Mouse (Mus musculus) neural tube, embryonic 15.5 days (tissue): ENCODE measurements around the gene Lyzl6. TPM values are rescaled to one million over a fixed set of nuclear protein-coding genes. Genes with fewer than 3 reads are reported as not detected.

Experiments
- ATAC-seq: fragments of 200-750 bp; cut with Nextera tagmentation; 2 replicates; pipeline ENCODE4 v1.8.0; 2017; ENCODE audit warnings: mild to moderate bottlenecking, moderate TSS enrichment, moderate library complexity; ENCODE audit not compliant: low FRiP score
- H3K27ac ChIP-seq: fragments of 300-500 bp; sonication (generic); replicated peaks from 2 replicates; pipeline ENCODE4 v1.5.1; 2015; ENCODE audit warnings: mild to moderate bottlenecking, inconsistent platforms
- H3K27me3 ChIP-seq: fragments of 300-500 bp; sonication (generic); replicated peaks from 2 replicates; pipeline ENCODE4 v1.6.1; 2015; ENCODE audit warnings: inconsistent platforms
- H3K36me3 ChIP-seq: fragments of 300-500 bp; sonication (generic); 2 replicates; pipeline ENCODE4 v1.6.1; 2015; ENCODE audit warnings: inconsistent platforms
- H3K4me1 ChIP-seq: fragments of 300-500 bp; sonication (generic); 2 replicates; pipeline ENCODE4 v1.6.1; 2015; ENCODE audit warnings: inconsistent platforms
- H3K4me2 ChIP-seq: fragments of 300-500 bp; sonication (generic); 2 replicates; pipeline ENCODE4 v1.6.1; 2015; ENCODE audit warnings: inconsistent platforms, mild to moderate bottlenecking, moderate library complexity
- H3K4me3 ChIP-seq: fragments of 300-500 bp; sonication (generic); replicated peaks from 2 replicates; pipeline ENCODE4 v1.5.1; 2015; ENCODE audit warnings: mild to moderate bottlenecking, inconsistent platforms
- H3K9ac ChIP-seq: fragments of 300-500 bp; sonication (generic); replicated peaks from 2 replicates; pipeline ENCODE4 v1.6.1; 2015; ENCODE audit warnings: mild to moderate bottlenecking, inconsistent platforms
- H3K9me3 ChIP-seq: fragments of 300-500 bp; sonication (generic); replicated peaks from 2 replicates; pipeline ENCODE4 v1.6.1; 2016; ENCODE audit warnings: inconsistent platforms
- WGBS: fragments of 180-500 bp; shearing (Covaris S2); methylation state at CpG from one replicate; pipeline ENCODE4 v1.1.7; 2015; ENCODE audit warnings: mixed read lengths; 5-methylcytosine and 5-hydroxymethylcytosine counted together
- polyA plus RNA-seq: library from polyadenylated mRNA; unstranded; fragments of >200 nt; fragmentation: Nextera tagmentation; extraction: Ambion mirVana; gene quantifications from 2 replicates; pipeline ENCODE4 v1.2.1, GENCODE M21; 2015

Lyzl6 gene
- polyA plus RNA-seq, 1 experiment from 2014 or later, result not detected

DNA sequence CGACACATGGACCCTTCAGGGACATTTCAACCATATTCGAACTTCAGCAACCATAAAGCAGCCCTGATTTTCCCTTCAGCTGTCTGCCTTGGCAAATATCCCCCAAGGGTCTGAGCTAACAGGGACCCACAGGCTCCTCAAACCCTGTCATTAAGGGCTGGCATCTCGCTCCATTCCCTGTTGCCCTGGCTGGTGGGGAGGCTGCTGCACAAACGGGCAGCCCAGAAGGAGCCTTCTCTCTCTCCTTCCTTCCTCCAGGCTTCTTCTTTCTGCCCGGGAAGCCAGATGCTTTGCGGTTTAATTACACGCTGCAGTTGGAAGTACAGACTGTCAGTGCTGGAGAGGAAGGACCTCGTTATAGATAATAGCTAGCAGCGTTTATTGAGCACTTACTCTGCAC lies 4.5 kb upstream of the Lyzl6 start:
- peaks cover 38% of the 10 kb centered on the region for H3K27me3 ChIP-seq
- no peaks in the 10 kb centered on the region for H3K4me1 ChIP-seq
- no peak overlapping the region for H3K27ac ChIP-seq
- no peak for ATAC-seq
- no peak overlapping the region for H3K9ac ChIP-seq
- H3K4me2 ChIP-seq, result no peak overlapping the region
- no peak overlapping the region for H3K4me3 ChIP-seq
- H3K36me3 ChIP-seq, result no peaks in the 10 kb centered on the region
- 60% methylated on average over 9 of the region's 9 CpGs for WGBS
- no peaks in the 10 kb centered on the region for H3K9me3 ChIP-seq

DNA sequence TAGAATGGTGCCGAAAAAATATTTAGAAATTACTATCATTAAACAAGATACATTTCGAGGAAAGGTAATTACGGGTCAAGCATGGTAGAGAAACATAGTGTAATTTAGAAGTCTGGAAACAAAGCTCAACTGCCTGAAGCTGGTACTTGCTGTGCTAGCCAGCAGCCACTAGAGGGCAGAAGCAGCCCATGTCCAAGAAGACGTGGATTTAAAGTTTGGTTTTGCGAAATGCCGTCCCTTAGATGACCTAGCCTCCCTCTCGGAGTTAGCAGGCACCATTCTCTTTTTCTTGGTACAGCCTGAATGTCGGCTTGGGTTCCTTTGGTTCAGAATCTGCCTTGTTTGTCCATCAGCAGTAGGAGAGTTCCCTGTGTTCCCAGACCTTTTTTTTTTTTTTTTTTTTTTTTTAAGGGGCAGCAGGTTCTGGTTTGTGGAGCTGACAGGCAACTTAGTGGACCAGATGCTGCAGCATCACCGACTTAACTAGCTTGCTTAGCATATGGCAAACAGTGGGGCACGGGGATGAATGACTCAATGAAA lies 787 bp upstream of the Lyzl6 start:
- Histone ChIP-seq H3K4me3 (no peak overlapping the region), H3K9ac (no peak overlapping the region), H3K9me3 (no peaks in the 10 kb centered on the region), H3K4me1 (no peaks in the 10 kb centered on the region), H3K27ac (no peak overlapping the region), H3K36me3 (no peaks in the 10 kb centered on the region), H3K4me2 (peak overlapping the region; percentile 30; the same call in 1 of the 2 replicates), H3K27me3 (peaks cover 16% of the 10 kb centered on the region)
- 8% methylated on average over 10 of the region's 10 CpGs for WGBS
- no peak for ATAC-seq

DNA sequence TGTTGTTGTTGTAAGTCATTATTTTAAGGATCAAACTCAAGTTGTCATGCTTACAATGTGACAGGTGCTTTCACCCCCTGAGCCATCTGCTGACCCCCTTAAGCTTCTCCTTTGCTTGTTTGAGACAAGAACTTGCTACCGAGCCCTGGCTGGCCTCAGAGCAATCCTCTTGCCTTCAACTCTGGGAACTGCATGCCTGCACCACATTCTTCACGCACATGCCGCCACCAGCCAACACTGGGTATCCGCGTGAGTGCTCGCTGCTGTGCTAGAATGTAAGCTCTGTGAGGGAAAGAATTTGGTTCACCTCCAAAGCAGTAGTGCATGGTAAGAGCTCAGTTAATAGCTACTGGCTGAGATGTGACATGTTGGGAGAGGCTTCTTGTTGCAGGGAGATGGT lies 2.4 kb downstream of the Lyzl6 start:
- no peaks in the 10 kb centered on the region for H3K9me3 ChIP-seq
- H3K4me2 ChIP-seq, result no peak overlapping the region
- ATAC-seq, result no peak
- no peaks in the 10 kb centered on the region for H3K36me3 ChIP-seq
- H3K9ac ChIP-seq, result no peak overlapping the region
- no peak overlapping the region for H3K27ac ChIP-seq
- no peak overlapping the region for H3K4me3 ChIP-seq
- 88% methylated on average over 6 of the region's 6 CpGs for WGBS
- H3K4me1 ChIP-seq, result no peaks in the 10 kb centered on the region
- H3K27me3 ChIP-seq, result peaks cover 9% of the 10 kb centered on the region

DNA sequence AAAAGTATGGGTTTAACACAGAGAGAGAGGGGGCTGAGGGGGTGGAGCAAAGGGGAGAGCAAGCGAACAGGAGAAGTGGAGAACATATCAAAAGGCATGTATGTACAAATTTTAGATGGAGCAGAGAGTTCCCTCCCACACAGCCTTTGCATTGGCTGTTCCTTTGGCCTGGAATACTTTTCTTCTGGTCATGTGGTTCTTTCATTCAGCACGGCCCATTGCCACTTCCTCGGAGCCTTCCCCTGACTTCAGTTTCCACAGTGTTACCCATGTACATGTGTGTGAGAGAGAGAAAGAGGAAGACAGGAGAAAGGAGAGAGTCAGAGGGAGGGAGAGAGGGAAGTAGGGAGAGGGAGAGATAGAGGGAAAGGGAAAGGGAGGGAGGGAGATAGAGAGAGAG lies 3.2 kb downstream of the Lyzl6 start:
- Histone ChIP-seq H3K27me3 (peaks cover 9% of the 10 kb centered on the region), H3K4me2 (no peak overlapping the region), H3K36me3 (no peaks in the 10 kb centered on the region), H3K9me3 (no peaks in the 10 kb centered on the region), H3K27ac (no peak overlapping the region), H3K9ac (no peak overlapping the region), H3K4me1 (no peaks in the 10 kb centered on the region), H3K4me3 (no peak overlapping the region)
- WGBS, result 85% methylated on average over 3 of the region's 3 CpGs
- ATAC-seq, result no peak

DNA sequence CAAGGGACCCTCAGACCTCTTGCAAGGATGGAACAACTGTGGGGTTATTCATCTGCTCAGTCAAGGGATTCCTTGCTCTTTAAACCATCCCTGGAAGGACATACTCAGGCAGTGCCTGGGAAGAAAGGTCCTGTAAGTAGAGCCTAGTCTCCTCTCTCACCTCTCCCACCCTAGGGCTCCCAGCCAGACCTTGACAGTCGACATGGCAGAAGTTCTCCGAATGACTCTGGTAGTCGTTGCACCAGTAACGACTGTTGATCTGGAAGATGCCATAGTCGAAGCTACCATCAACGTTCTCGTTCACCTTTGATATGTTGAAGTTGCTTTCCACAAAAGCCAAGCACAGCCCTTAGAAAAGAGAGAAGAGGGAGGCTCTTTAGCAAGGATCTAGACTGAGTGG lies 3.9 kb downstream of the Lyzl6 start:
- H3K4me1 ChIP-seq, result no peaks in the 10 kb centered on the region
- no peak overlapping the region for H3K4me3 ChIP-seq
- H3K4me2 ChIP-seq, result no peak overlapping the region
- no peak overlapping the region for H3K9ac ChIP-seq
- ATAC-seq, result no peak
- H3K36me3 ChIP-seq, result no peaks in the 10 kb centered on the region
- WGBS, result 96% methylated on average over 7 of the region's 7 CpGs
- no peaks in the 10 kb centered on the region for H3K9me3 ChIP-seq
- peaks cover 7% of the 10 kb centered on the region for H3K27me3 ChIP-seq
- no peak overlapping the region for H3K27ac ChIP-seq

DNA sequence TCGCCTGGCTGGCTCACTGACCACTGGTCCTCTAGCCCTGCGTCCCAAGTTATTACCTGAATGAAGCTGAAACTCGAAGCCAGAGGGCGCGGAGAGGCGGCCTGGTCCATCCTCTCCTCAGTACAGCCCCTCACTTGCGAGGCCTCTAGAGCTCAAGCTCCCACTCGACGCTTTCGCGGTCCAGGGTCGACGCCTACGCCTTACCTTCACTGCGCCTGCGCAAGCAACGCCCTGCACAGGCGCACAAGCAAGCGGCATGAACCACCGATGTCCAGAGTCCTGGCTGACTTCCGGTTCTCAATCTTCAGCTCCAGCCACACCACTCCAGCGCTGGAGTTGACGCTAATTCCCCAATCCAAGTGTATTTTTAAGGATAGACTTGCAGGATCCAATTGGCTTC lies 11.2 kb downstream of the Lyzl6 start:
- H3K36me3 ChIP-seq, result no peaks in the 10 kb centered on the region
- no peaks in the 10 kb centered on the region for H3K27me3 ChIP-seq
- no peaks in the 10 kb centered on the region for H3K4me1 ChIP-seq
- H3K4me3 ChIP-seq, result no peak overlapping the region
- no peak for ATAC-seq
- no peak overlapping the region for H3K9ac ChIP-seq
- H3K9me3 ChIP-seq, result no peaks in the 10 kb centered on the region
- H3K27ac ChIP-seq, result no peak overlapping the region
- no peak overlapping the region for H3K4me2 ChIP-seq
- 87% methylated on average over 23 of the region's 23 CpGs for WGBS

DNA sequence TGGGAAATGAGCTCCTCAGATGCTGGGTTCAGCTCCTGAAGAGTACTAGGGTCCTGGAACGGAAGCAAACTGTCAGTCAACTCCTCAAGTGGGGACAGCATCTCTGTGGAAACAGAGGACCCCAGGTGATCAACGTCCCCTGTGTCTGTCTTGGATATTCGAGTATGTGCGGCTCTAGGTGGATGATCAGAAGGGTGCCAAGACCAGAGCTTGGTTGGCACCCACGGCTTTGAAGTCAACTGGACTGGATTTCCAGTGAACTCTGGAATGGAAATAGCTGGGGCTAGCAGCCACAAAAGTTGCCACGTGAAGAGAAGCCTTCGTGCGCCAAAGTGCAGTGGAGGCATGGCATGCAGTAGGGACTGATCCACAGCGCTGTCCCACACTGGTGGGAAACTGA lies 17.6 kb downstream of the Lyzl6 start, which contains the start of gene Gm884:
Gm884 (minus strand) TSS at position 101 of the 400 bp plus-strand sequence.
- no peak within 1 kb of the TSS for H3K27ac ChIP-seq
- H3K36me3 ChIP-seq, result no peaks in the 10 kb centered on the region
- H3K4me1 ChIP-seq, result no peaks in the 10 kb centered on the region
- no peak for ATAC-seq
- no peak within 1 kb of the TSS for H3K9ac ChIP-seq
- no peaks in the 10 kb centered on the region for H3K9me3 ChIP-seq
- H3K4me3 ChIP-seq, result no peak within 1 kb of the TSS
- no peaks in the 10 kb centered on the region for H3K27me3 ChIP-seq
- 80% methylated on average over 9 of the region's 9 CpGs for WGBS
- no peak within 1 kb of the TSS for H3K4me2 ChIP-seq

DNA sequence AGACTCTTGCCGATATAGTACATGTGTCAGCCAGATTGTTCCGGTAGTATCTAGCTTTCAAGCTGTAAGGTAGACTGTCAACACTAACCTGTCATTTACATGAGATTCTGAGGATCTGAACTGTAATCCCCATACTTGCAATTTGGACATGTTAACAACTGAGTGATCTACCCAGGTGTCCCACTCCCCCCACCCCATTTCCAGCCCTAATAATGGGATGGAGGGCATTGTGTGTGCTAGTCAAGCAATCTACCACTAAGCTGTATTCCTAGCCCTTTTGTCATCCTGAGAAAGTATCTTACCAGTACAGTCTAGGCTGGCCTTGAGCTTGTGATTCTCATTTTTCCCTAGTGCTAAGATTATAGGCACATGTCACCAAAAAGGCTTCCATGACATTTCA lies 27.9 kb downstream of the Lyzl6 start:
- WGBS, result 94% methylated on average over 2 of the region's 2 CpGs
- Histone ChIP-seq H3K4me3 (no peak overlapping the region), H3K4me2 (no peak overlapping the region), H3K36me3 (no peaks in the 10 kb centered on the region), H3K9ac (no peak overlapping the region), H3K4me1 (no peaks in the 10 kb centered on the region), H3K27me3 (no peaks in the 10 kb centered on the region), H3K9me3 (no peaks in the 10 kb centered on the region), H3K27ac (no peak overlapping the region)
- no peak for ATAC-seq

DNA sequence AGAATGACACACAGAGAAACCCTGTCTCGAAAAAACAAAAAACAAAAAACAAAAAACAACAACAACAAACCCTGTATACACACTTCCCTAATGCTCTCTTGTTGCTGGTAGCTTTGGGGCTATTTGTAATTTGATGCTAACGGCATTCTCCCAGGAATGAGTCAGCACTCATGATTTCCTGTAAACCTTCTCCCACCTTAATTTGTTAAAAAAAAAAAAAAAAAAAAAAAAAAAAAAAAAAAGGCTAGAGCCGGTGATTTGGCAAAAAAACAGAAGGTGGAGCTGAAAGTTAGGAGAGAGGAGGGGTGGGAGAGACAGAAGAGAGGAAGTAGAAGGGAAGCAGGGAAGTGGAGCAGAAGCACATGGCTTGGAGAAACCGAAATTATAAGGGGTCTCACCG lies 32.1 kb downstream of the Lyzl6 start:
- H3K4me1 ChIP-seq, result no peaks in the 10 kb centered on the region
- no peak overlapping the region for H3K27ac ChIP-seq
- no peak overlapping the region for H3K4me3 ChIP-seq
- H3K36me3 ChIP-seq, result no peaks in the 10 kb centered on the region
- 73% methylated on average over 5 of the region's 5 CpGs for WGBS
- no peak overlapping the region for H3K4me2 ChIP-seq
- H3K27me3 ChIP-seq, result no peaks in the 10 kb centered on the region
- no peak for ATAC-seq
- no peak overlapping the region for H3K9ac ChIP-seq
- no peaks in the 10 kb centered on the region for H3K9me3 ChIP-seq

Other genes with a start within 250 kb of the Lyzl6 start
- gene Plekhm1, start 226.2 kb downstream of the Lyzl6 start, polyA plus RNA-seq, result 8.2 and 8.9 TPM in 2 replicates
- not detected in 2 replicates for gene Lrrc37a, start 134.3 kb downstream of the Lyzl6 start, polyA plus RNA-seq
- not detected in 2 replicates for gene Gm884, start 17.8 kb downstream of the Lyzl6 start, polyA plus RNA-seq
- 0.51 and 0.60 TPM in 2 replicates for gene Rprml, start 10.7 kb upstream of the Lyzl6 start, polyA plus RNA-seq
- 80.7 and 84.0 TPM in 2 replicates for gene Gosr2, start 59.0 kb upstream of the Lyzl6 start, polyA plus RNA-seq
- 0.14 and 0.18 TPM in 2 replicates for gene Wnt9b, start 110.9 kb upstream of the Lyzl6 start, polyA plus RNA-seq
- 6.7 and 9.0 TPM in 2 replicates for gene Wnt3, start 135.3 kb upstream of the Lyzl6 start, polyA plus RNA-seq